Mouse (Mus musculus): ENCODE measurements around the gene Ube2k. TPM values are rescaled to one million over a fixed set of nuclear protein-coding genes. Genes with fewer than 3 reads are reported as not detected.
"Not testable (repeated sequence)": the region's sequence is repeated elsewhere in the genome, so short reads cannot be mapped to it uniquely, and the experiment has no call there.

Gene Ube2k
- total RNA-seq (2022) = 10 to 100 TPM; 51.6 to 68.1 (median 54.5) TPM

- peak; percentile 90 for DNase-seq (ENCODE audit: low spot score)
Observed at GRCm38 (mm10) chr5:65536751-65537419, at the start of gene Ube2k, which contains the start of gene Smim14. Ube2k (plus strand) TSS chr5:65537233. Smim14 (minus strand) TSS chr5:65537184.

DNA sequence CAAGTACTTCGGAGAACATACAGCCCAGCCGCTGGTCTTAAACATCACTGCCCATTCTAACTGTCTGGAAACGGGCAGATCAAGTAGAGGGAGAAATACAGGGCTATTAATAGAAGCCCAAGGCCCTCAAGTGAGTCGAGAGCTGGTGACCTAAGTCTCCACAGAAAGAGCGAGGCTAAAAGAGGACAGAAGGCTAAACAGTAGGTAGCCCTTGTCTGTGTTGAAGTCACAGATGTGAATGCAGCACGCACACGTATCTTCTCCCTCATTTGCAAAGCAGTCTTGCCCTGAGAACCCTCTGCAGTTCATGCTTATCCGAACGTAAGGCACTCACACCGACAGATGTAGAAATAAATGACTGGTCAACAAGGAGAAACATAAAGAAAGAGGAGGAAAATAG is 49.7 kb upstream of the Ube2k start:
- no peak for DNase-seq (ENCODE audit: low spot score)

- DNase-seq (ENCODE audit: low spot score) = peak; percentile 56
Observed at GRCm38 (mm10) chr5:65488725-65489124, 48.3 kb upstream of the Ube2k start.

DNA sequence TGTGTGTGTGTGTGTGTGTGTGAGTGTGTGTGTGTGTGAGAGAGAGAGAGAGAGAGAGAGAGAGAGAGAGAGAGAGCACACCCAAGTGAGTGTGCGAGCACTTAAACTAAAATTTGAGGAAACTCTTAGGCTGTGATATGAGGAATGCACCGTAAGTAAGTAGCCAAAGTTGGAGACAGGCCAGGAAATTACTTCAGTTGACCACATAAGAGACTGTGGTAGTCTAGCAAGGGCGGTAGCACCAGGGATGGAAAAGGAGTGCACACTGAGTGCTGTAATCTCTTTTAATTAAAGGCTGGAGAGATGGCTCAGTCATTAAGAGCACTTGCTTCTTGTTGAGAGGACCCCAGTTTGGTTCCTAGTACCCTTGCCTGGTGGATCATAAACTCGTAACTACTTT is 47.2 kb upstream of the Ube2k start:
- DNase-seq (ENCODE audit: low spot score) = peak; percentile 55

- peak; percentile 61 for DNase-seq (ENCODE audit: low spot score)
Observed at GRCm38 (mm10) chr5:65491767-65492715, 45.0 kb upstream of the Ube2k start.

- peak; percentile 98 for DNase-seq (ENCODE audit: low spot score)
Observed at GRCm38 (mm10) chr5:65492716-65493531, 44.1 kb upstream of the Ube2k start, which contains the start of gene Gm43552. Gm43552 (minus strand) TSS chr5:65492833.

- DNase-seq (ENCODE audit: low spot score) = no peak
Observed at GRCm38 (mm10) chr5:65500231-65500630, 36.8 kb upstream of the Ube2k start.

DNA sequence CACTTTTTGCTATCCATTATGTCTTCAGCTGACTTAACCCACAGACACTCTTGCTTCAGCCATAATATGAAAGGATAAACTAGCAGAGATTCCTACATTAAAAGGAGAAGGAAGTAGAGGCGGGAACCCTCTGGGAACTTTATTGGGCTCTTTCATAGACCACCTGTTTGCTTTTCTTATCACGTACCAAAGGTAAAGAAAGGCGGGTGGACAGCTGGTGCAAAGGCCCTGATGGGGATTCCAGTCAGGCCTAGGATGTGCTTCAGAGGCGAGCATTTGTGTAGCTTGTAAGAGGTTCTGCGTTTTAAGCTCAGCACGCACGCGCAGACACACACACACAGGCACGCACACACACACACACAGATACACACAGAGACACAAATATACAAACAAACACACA is 35.6 kb upstream of the Ube2k start:
- no peak for DNase-seq (ENCODE audit: low spot score)

GRCm38 (mm10) chr5:65505786-65506185 is 31.2 kb upstream of the Ube2k start:
- DNase-seq (ENCODE audit: low spot score) = no peak

DNA sequence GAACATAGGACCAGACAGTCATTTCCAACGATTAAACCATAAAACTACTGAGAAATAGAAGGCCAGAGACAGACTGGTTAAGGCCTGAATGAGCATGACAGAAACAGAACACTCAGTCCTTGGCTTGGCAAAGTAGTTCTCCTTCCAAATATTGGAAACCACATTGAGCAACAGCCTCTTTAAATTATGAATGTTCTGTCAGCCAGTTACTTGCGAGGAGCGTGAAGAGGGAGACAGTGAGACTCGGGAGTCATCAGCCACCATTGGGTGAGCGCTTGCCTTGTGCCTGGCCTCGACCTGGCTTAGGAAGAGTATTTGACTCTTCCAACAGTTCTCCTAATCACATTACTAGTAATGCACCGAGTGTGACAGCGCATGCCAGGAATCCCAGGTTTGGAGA is 28.6 kb upstream of the Ube2k start:
- peak; percentile 54 for DNase-seq (ENCODE audit: low spot score)

GRCm38 (mm10) chr5:65513506-65513905 is 23.5 kb upstream of the Ube2k start:
- DNase-seq (ENCODE audit: low spot score) = no peak

DNA sequence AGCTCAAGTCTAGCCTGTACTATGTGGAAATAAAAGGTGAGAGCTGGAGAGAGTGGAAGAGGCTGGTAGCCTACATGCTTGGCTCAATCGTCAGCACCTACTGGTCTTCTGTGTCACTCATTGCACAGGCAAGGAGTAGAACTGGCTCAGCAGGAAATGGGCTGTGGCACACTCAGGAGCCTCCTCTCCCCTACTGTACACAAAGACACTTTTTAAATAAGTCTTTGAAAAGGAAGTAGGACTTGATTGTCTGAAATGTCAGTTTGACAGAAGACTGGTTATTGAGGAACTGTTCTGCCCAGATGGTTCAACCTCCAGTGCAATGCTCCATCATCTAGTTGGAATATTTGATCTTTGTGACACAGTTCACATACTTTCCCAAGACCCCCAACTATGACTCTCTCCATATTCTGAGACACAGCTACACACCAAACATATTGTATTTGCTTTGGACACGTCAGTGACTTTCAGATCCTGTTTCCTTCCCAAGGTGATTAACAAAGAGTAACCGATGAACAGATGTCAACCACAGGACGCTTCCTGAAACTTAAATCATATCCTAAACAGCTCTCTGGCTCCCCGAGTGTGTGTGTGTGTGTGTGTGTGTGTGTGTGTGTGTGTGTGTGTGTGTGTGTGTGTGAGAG is 22.3 kb upstream of the Ube2k start:
- no peak for DNase-seq (ENCODE audit: low spot score)

DNA sequence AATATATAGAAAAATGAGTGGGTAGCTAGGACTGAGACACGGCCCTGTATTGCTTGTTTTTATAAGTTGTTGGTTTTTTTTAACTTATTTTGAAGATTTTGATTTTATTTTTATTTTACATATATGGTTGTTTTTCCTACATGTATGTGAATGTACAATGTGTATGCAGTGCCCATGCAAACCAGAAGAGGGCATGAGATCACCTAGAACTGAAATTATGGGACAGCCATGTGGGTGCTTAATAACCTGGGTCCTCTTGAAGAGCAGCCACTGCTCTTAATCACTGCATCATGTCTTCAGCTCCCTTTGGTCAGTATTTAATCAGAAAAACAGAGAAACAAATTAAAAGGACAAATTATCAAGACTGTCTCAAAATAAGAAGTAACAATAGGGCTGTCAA is 15.2 kb upstream of the Ube2k start:
- DNase-seq (ENCODE audit: low spot score) = no peak

GRCm38 (mm10) chr5:65524831-65525230 is 12.2 kb upstream of the Ube2k start:
- no peak for DNase-seq (ENCODE audit: low spot score)

DNA sequence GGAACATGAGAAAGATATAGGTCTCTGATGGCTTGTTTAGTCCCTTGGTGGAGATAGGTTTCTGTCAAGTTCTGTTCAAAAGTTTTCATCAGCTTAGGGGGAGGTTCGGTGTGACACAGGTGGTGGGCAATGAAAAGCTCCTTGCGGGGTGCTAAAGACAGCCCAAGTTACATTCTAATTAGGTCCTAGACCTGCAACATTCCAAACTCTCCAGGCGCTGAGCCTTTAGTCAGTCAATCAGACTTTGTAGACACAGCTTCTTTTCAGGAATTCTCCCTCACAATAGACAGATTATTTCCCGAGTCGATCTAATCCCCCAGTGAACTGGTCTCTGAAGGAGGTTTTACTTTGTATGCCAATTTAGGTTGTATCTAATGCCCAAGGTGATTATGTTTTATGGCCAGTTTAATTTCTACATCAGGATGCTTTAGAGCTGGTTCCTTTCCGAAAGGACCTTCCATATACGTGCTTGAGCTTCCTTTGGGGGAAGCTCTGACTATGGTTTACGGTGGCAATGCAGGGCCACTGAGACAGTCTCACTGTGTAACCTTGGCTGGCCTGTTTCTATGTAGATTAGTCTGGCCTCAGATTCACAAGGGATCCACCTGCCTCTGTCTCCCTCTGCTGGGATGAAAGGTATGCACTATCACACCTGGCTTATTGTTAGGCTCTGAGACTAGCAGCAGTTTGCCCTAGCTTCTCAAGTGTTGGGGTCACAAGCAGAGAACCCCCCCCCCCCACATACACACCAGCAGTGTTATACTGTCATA is 11.2 kb upstream of the Ube2k start:
- DNase-seq (ENCODE audit: low spot score) = no peak

- DNase-seq (ENCODE audit: low spot score) = no peak
Observed at GRCm38 (mm10) chr5:65531283-65531682, 5.8 kb upstream of the Ube2k start.

GRCm38 (mm10) chr5:65534496-65534895 is 2.5 kb upstream of the Ube2k start:
- no peak for DNase-seq (ENCODE audit: low spot score)

- DNase-seq (ENCODE audit: low spot score) = peak; percentile 70
Observed at GRCm38 (mm10) chr5:65535457-65536067, 1.5 kb upstream of the Ube2k start.

GRCm38 (mm10) chr5:65536068-65536465 is 966 bp upstream of the Ube2k start:
- not testable (repeated sequence) for DNase-seq (ENCODE audit: low spot score)
